Mouse (Mus musculus) liver, embryonic 13.5 days (tissue): ENCODE measurements at regions not wholly inside any gene's neighbourhood (a gene's known extent, or its start where the extent isn't known, plus 50 kb on each side); places are given as distances from the start of the nearest gene placed in this dataset.
A peak's percentile ranks its signal among the peaks of the same experiment; 100 is the strongest.

ENCODE experiments used
- ATAC-seq: fragments of 200-750 bp; cut with Nextera tagmentation; 2 replicates; pipeline ENCODE4 v1.8.0; 2017; ENCODE audit warnings: low read depth, mild to moderate bottlenecking, moderate number of reproducible peaks, moderate library complexity
- DNase-seq: peaks from one replicate; pipeline ENCODE4 v3.0.0; 2022
- H3K27ac ChIP-seq: fragments of 300-500 bp; sonication (generic); 2 replicates; pipeline ENCODE4 v1.5.1; 2015; ENCODE audit warnings: moderate library complexity, mild to moderate bottlenecking, inconsistent platforms
- H3K27me3 ChIP-seq: fragments of 300-500 bp; sonication (generic); 2 replicates; pipeline ENCODE4 v1.6.1; 2015; ENCODE audit warnings: mild to moderate bottlenecking, inconsistent platforms
- H3K36me3 ChIP-seq: fragments of 300-500 bp; sonication (generic); 2 replicates; pipeline ENCODE4 v1.6.1; 2015; ENCODE audit warnings: mild to moderate bottlenecking, inconsistent platforms
- H3K4me1 ChIP-seq: fragments of 300-500 bp; sonication (generic); replicated peaks from 2 replicates; pipeline ENCODE4 v1.6.1; 2015; ENCODE audit warnings: inconsistent platforms
- H3K4me2 ChIP-seq: fragments of 300-500 bp; sonication (generic); 2 replicates; pipeline ENCODE4 v1.6.1; 2015; ENCODE audit warnings: inconsistent platforms, mild to moderate bottlenecking, moderate library complexity
- H3K4me3 ChIP-seq: fragments of 300-500 bp; sonication (generic); replicated peaks from 2 replicates; pipeline ENCODE4 v1.5.1; 2015; ENCODE audit warnings: mild to moderate bottlenecking, inconsistent platforms
- H3K9ac ChIP-seq: fragments of 300-500 bp; sonication (generic); 2 replicates; pipeline ENCODE4 v1.6.1; 2015; ENCODE audit warnings: mild to moderate bottlenecking, inconsistent platforms
- H3K9me3 ChIP-seq: fragments of 300-500 bp; sonication (generic); replicated peaks from 2 replicates; pipeline ENCODE4 v1.6.1; 2016; ENCODE audit warnings: inconsistent platforms
- WGBS: fragments of 180-500 bp; shearing (Covaris S2); methylation state at CpG from one replicate; pipeline ENCODE4 v1.1.7; 2015; ENCODE audit not compliant: insufficient replicate concordance; 5-methylcytosine and 5-hydroxymethylcytosine counted together

DNA sequence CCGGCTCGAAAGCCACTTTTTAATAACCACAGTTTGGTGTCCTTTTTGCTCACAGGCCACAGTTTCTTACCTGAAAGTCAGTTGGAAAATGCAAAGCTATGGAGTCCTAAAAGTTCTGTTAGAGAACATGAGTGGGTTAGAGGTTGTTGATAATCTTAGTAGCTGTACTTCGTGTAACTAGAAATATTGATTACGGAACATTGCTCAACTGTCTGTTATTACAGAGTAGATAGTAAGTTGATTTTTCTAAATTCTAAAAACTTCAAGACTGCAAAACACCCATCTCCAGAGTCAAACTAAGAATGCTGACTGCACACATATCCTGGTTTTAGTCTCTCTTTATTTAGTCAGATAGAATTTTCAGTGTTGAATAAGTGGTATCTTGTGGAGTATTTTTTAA lies 111.0 kb downstream of the Slc38a4 start:
- DNase-seq (no peak), ATAC-seq (no peak)
- no peak overlapping the region for H3K4me3 ChIP-seq
- no peak overlapping the region for H3K4me2 ChIP-seq
- H3K4me1 ChIP-seq = 0 out of 2 replicates have a peak, but pooled peaks cover 3% of the 10 kb centered on the region
- no peaks in the 10 kb centered on the region for H3K36me3 ChIP-seq
- H3K27ac ChIP-seq = no peak overlapping the region
- H3K9me3 ChIP-seq = no peaks in the 10 kb centered on the region
- no peak overlapping the region for H3K9ac ChIP-seq
- no peaks in the 10 kb centered on the region for H3K27me3 ChIP-seq
- 84% methylated on average over 4 of the region's 4 CpGs for WGBS

DNA sequence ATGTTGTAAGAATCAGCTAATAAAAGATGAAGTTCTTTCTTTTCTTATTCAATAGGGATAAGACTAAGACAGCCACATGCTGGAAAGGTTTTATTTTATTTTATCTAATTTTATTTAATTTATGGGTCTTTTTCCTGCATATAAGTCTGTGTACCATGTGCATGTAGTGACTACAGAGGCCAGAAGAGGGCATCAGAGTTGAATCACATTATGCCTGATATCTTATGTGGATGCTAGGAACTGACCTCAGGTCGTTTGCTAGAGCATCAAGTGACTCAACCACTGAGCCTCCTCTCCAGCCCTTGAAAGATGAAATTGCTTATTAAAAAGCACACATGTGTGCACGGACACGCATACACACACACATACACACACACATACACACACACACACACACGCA lies 113.1 kb downstream of the Slc38a4 start:
- Histone ChIP-seq H3K4me1 (0 out of 2 replicates have a peak, but pooled peaks cover 2% of the 10 kb centered on the region), H3K4me2 (no peak overlapping the region), H3K27me3 (no peaks in the 10 kb centered on the region), H3K4me3 (no peak overlapping the region), H3K36me3 (no peaks in the 10 kb centered on the region), H3K9ac (no peak overlapping the region), H3K27ac (no peak overlapping the region), H3K9me3 (no peaks in the 10 kb centered on the region)
- WGBS = 74% methylated on average over 4 of the region's 4 CpGs
- DNase-seq (no peak), ATAC-seq (no peak)

DNA sequence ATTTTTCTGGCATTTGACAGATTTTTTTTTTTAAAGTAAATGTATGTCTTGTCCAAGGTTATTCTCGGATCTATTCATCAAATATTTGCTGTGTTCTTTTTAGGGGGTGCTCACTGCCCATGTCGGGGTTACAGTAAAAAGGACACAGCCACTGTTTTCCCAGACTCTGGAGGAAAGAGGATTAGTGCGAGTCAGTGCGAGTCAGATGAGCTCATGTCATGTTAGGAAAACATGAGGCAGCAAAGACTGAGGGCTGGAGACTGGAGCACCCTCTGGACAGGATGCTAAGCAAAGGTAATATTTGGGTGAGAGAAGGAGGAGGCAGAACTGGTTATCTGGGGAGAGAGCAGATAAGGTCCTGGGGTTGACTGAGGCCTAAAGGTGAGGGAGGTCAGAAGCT lies 117.3 kb downstream of the Slc38a4 start:
- Histone ChIP-seq H3K4me3 (no peak overlapping the region), H3K4me1 (peaks cover 4% of the 10 kb centered on the region; the same call in 1 of the 2 replicates), H3K27me3 (no peaks in the 10 kb centered on the region), H3K27ac (no peak overlapping the region), H3K4me2 (no peak overlapping the region), H3K9ac (no peak overlapping the region), H3K9me3 (no peaks in the 10 kb centered on the region), H3K36me3 (no peaks in the 10 kb centered on the region)
- ATAC-seq (no peak), DNase-seq (no peak)
- 54% methylated on average over 4 of the region's 4 CpGs for WGBS

DNA sequence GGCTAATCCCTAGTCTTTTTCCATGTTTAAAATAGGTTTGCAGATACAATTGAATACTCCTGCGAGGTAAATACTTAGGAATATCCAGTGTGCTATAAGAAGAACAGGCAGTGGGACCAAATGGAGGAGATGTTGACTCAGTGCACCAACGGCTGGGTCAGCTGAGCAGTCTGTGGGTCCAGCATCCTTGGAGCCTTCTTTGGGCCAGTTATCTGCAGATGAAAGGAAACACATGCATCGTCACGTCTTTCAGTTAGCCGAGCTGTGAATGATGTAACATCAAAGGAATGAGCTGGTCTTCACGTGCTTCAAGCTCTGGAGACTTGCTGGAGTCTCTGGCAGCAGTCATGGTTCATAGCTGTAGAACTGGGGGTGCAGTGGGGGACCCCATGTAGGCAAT lies 118.1 kb downstream of the Slc38a4 start:
- Histone ChIP-seq H3K4me3 (no peak overlapping the region), H3K4me2 (no peak overlapping the region), H3K9me3 (no peaks in the 10 kb centered on the region), H3K27ac (no peak overlapping the region), H3K4me1 (peaks cover 4% of the 10 kb centered on the region; the same call in 1 of the 2 replicates), H3K27me3 (no peaks in the 10 kb centered on the region), H3K36me3 (no peaks in the 10 kb centered on the region), H3K9ac (no peak overlapping the region)
- 47% methylated on average over 6 of the region's 6 CpGs for WGBS
- DNase-seq = no peak
- ATAC-seq = no peak

DNA sequence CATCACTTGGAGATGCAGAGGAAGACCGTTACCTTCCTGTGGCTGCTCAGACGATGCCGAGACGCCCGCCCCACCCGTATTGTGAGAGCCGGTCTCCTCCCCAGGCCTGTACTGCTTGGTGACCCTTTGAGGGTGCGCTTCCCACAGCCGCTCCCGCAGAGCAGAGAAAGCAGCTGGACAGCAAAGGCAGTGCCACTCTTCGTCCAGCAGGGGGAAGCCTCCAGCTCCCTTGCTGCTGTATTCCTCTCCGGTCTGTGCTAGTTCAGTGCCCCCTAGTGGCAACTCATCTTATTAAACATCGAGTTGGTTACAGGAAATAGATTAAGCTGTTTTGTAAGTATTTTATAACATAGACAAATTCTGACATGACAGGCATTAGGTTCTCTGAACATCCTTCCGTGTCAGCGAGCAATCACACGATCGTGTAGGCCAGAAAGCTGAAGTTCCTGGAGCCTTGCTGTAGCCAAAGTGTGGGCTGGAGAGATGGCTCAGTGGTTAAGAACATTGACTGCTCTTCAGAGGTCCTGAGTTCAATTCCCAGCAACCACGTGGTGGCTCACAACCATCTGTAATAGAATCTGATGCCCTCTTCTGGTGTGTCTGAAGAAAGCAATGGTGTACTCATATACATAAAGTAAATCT lies 118.9 kb downstream of the Slc38a4 start:
- WGBS = 4% methylated on average over 18 of the region's 18 CpGs
- DNase-seq (peak; percentile 64), ATAC-seq (peak; percentile 77)
- Histone ChIP-seq H3K36me3 (no peaks in the 10 kb centered on the region), H3K4me3 (no peak overlapping the region), H3K27me3 (no peaks in the 10 kb centered on the region), H3K4me1 (peaks cover 4% of the 10 kb centered on the region; the same call in 1 of the 2 replicates), H3K27ac (no peak overlapping the region), H3K9me3 (no peaks in the 10 kb centered on the region), H3K4me2 (0 out of 2 replicates have a peak overlapping the region, but pooled peaks have one; percentile 33), H3K9ac (no peak overlapping the region)

DNA sequence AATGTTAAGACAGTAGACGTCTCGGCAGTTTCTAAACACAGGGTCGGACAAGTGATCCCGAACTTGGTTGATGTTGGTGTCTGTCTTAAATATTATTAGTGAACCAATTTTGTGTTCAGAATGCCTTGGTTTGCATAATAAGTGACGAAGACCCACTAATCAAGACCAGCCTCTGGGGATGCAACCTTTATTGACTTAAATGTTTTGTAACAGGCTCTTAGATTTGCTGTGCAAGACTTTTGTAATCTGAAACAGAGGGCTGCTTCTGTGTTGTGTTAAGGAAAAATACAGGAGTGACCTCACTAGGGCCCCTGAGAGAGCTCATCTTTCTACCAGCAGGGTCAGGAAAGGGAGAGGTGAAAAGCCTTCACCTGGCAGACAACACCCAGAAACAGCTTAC lies 119.5 kb downstream of the Slc38a4 start:
- 66% methylated on average over 5 of the region's 5 CpGs for WGBS
- Histone ChIP-seq H3K27me3 (no peaks in the 10 kb centered on the region), H3K4me2 (0 out of 2 replicates have a peak overlapping the region, but pooled peaks have one; percentile 33), H3K4me1 (peaks cover 4% of the 10 kb centered on the region; the same call in 1 of the 2 replicates), H3K36me3 (no peaks in the 10 kb centered on the region), H3K9me3 (no peaks in the 10 kb centered on the region), H3K9ac (no peak overlapping the region), H3K4me3 (no peak overlapping the region), H3K27ac (no peak overlapping the region)
- no peak for ATAC-seq
- no peak for DNase-seq

DNA sequence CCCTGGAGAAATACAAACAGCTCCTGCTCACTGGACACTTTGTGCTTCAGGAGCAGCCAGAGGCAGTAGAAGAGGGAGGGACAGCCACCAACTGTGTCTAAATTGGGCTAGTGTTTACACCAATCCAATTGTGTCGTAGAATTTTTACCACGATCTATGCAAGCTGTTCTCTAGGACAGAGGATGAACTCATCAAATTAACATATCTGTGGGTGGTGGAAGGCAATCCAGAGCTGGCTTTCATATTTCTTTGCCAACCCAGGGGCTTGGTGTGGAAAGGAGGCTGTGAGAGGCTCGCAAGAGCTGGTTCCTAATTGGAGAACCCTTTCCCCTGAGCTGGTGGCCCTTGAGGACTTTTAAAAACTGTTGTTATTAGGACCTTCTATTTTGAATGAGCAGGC lies 122.3 kb downstream of the Slc38a4 start:
- Histone ChIP-seq H3K27me3 (no peaks in the 10 kb centered on the region), H3K36me3 (no peaks in the 10 kb centered on the region), H3K9me3 (no peaks in the 10 kb centered on the region), H3K4me2 (no peak overlapping the region), H3K9ac (no peak overlapping the region), H3K4me1 (peaks cover 21% of the 10 kb centered on the region), H3K27ac (no peak overlapping the region), H3K4me3 (no peak overlapping the region)
- DNase-seq (no peak), ATAC-seq (no peak)
- 52% methylated on average over 3 of the region's 3 CpGs for WGBS

DNA sequence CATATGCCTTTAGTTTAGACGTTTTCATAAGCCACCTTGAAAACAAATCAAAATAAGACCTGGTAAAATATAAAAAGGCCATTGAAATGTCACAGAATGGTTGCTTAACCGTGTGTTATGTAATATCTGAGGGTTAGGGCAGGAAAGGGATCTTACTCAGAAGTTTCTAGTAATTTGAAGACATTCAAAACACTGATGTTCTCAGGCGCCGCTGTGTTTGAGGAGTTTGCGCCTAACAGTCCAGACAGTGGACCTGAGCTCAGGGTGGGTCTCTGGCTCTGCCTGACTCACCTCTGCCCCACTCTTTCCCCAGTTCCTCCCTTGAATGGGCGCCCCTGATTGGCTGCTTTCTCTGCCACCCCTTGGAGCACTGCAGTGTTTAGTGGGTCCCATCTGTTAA lies 125.2 kb downstream of the Slc38a4 start:
- 68% methylated on average over 6 of the region's 6 CpGs for WGBS
- H3K27ac ChIP-seq = no peak overlapping the region
- H3K9ac ChIP-seq = no peak overlapping the region
- no peaks in the 10 kb centered on the region for H3K9me3 ChIP-seq
- DNase-seq = no peak
- H3K36me3 ChIP-seq = no peaks in the 10 kb centered on the region
- no peak overlapping the region for H3K4me2 ChIP-seq
- H3K4me3 ChIP-seq = no peak overlapping the region
- H3K27me3 ChIP-seq = no peaks in the 10 kb centered on the region
- peaks cover 31% of the 10 kb centered on the region for H3K4me1 ChIP-seq
- ATAC-seq = no peak

DNA sequence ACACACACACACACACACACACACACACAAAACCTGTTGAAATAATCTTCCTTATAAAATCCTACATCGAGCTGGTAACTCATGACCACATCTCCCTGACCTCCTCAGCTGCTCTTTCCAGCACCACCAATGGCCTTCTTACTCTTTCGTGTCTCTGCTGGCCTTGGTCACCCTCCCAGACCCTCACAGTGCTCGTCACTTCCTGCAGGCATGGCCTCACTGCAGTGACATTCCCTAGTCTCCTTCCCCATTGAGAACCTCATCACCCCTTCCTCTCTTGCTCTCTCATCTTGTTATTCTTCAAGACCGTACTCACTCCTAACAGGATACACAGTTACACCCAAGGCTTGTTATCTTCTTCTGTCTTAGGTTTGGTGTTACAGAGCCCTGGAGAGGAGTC lies 126.0 kb downstream of the Slc38a4 start:
- Histone ChIP-seq H3K9me3 (no peaks in the 10 kb centered on the region), H3K4me3 (no peak overlapping the region), H3K36me3 (no peaks in the 10 kb centered on the region), H3K9ac (no peak overlapping the region), H3K4me1 (peaks cover 31% of the 10 kb centered on the region), H3K27me3 (no peaks in the 10 kb centered on the region), H3K4me2 (no peak overlapping the region), H3K27ac (no peak overlapping the region)
- DNase-seq (no peak), ATAC-seq (no peak)
- 52% methylated on average over 4 of the region's 4 CpGs for WGBS

DNA sequence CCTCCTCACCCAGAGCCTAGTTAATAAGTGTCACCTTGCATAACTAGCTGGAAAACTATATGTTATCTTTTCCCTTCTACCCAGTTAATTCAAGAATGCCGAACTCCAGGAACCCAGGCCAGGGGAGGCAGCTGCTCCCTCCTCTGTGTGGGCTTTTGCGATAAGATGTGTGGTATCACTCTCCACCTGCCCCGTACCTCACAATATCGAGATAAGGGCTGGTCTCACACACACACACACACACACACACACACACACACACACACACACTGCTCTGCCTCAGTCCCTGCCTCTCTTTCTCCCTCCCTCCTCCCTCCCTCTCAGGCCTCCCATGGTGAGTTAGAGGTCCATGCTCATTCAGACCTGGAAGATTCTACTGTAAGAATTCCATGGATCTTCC lies 127.1 kb downstream of the Slc38a4 start:
- no peaks in the 10 kb centered on the region for H3K9me3 ChIP-seq
- WGBS = 9% methylated on average over 4 of the region's 4 CpGs
- 0 out of 2 replicates have a peak overlapping the region, but pooled peaks have one; percentile 6 for H3K27ac ChIP-seq
- ATAC-seq (peak; percentile 90), DNase-seq (no peak)
- no peak overlapping the region for H3K4me3 ChIP-seq
- H3K27me3 ChIP-seq = no peaks in the 10 kb centered on the region
- no peak overlapping the region for H3K9ac ChIP-seq
- H3K4me2 ChIP-seq = peak overlapping the region; percentile 25; the same call in 1 of the 2 replicates
- H3K36me3 ChIP-seq = no peaks in the 10 kb centered on the region
- peaks cover 31% of the 10 kb centered on the region for H3K4me1 ChIP-seq

DNA sequence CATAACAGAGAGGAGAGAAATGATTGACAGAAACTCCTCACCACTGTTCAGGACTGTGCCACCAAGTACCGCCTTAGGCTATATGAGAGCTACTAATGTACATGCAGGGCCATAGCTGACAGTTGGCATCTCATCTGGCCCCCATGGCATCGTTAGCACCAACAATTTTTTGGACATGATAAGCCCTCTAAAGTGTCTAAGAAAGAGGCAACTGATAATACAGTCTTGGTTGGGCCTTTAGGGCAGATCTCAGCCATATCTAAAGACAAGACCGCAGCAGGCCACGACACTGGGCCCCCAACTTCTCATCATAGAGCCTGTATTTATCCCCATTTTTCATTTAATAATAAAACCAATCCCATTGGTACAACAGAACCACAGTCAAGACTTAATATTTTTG lies 128.1 kb downstream of the Slc38a4 start:
- no peaks in the 10 kb centered on the region for H3K9me3 ChIP-seq
- H3K4me1 ChIP-seq = peaks cover 31% of the 10 kb centered on the region
- DNase-seq (no peak), ATAC-seq (peak; percentile 68)
- 42% methylated on average over 4 of the region's 4 CpGs for WGBS
- H3K9ac ChIP-seq = no peak overlapping the region
- no peak overlapping the region for H3K4me3 ChIP-seq
- no peak overlapping the region for H3K4me2 ChIP-seq
- H3K27me3 ChIP-seq = no peaks in the 10 kb centered on the region
- H3K27ac ChIP-seq = no peak overlapping the region
- H3K36me3 ChIP-seq = no peaks in the 10 kb centered on the region

DNA sequence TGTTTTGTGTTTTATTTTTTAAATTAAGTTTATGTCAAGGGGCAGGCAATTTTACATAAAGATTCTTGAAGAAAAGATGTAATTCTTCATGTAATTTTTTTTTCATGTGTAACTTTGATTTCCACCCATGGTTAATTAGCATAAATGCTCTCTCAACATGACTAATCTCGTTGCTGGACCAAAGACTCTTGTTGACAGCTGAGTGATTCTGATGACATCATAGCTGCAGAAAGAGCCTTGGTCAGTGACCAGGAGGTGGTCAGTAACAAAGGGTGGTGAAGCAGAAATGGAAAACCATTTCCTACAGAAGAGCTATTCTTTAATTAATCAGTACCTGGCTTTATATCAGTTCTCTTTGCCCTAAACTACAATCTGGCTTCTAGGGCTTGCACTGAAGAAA lies 129.1 kb downstream of the Slc38a4 start:
- Histone ChIP-seq H3K27ac (no peak overlapping the region), H3K27me3 (no peaks in the 10 kb centered on the region), H3K4me3 (no peak overlapping the region), H3K9ac (no peak overlapping the region), H3K36me3 (no peaks in the 10 kb centered on the region), H3K9me3 (no peaks in the 10 kb centered on the region), H3K4me2 (no peak overlapping the region), H3K4me1 (peaks cover 31% of the 10 kb centered on the region)
- WGBS = 50% methylated on average over 1 of the region's 1 CpGs
- DNase-seq = no peak
- no peak for ATAC-seq
